Mouse (Mus musculus) heart, embryonic 15.5 days (tissue): ENCODE data around the gene Kif23. TPM values are rescaled to one million over a fixed set of nuclear protein-coding genes. Genes with fewer than 3 reads are reported as not detected.

Source experiments
- ATAC-seq: fragments of 200-750 bp; cut with Nextera tagmentation; replicated peaks from 2 replicates; pipeline ENCODE4 v1.8.0; 2017; ENCODE audit warnings: low read depth, moderate TSS enrichment; ENCODE audit not compliant: insufficient number of reproducible peaks, insufficient read depth, low FRiP score
- H3K27ac ChIP-seq: fragments of 300-500 bp; sonication (generic); 2 replicates; pipeline ENCODE4 v1.5.1; 2015; ENCODE audit warnings: mild to moderate bottlenecking, inconsistent platforms
- H3K27me3 ChIP-seq: fragments of 300-500 bp; sonication (generic); 2 replicates; pipeline ENCODE4 v1.6.1; 2015; ENCODE audit warnings: inconsistent platforms
- H3K36me3 ChIP-seq: fragments of 300-500 bp; sonication (generic); 2 replicates; pipeline ENCODE4 v1.6.1; 2015; ENCODE audit warnings: mild to moderate bottlenecking, inconsistent platforms
- H3K4me1 ChIP-seq: fragments of 300-500 bp; sonication (generic); replicated peaks from 2 replicates; pipeline ENCODE4 v1.6.1; 2015; ENCODE audit warnings: inconsistent platforms
- H3K4me2 ChIP-seq: fragments of 300-500 bp; sonication (generic); 2 replicates; pipeline ENCODE4 v1.6.1; 2015; ENCODE audit warnings: inconsistent platforms, mild to moderate bottlenecking, moderate library complexity
- H3K4me3 ChIP-seq: fragments of 300-500 bp; sonication (generic); 2 replicates; pipeline ENCODE4 v1.5.1; 2015; ENCODE audit warnings: mild to moderate bottlenecking, inconsistent platforms
- H3K9ac ChIP-seq: fragments of 300-500 bp; sonication (generic); 2 replicates; pipeline ENCODE4 v1.6.1; 2015; ENCODE audit warnings: mild to moderate bottlenecking, inconsistent platforms
- H3K9me3 ChIP-seq: fragments of 300-500 bp; sonication (generic); replicated peaks from 2 replicates; pipeline ENCODE4 v1.6.1; 2016; ENCODE audit warnings: inconsistent platforms
- WGBS: fragments of 180-500 bp; shearing (Covaris S2); methylation state at CpG from one replicate; pipeline ENCODE4 v1.1.7; 2015; ENCODE audit warnings: mixed read lengths; 5-methylcytosine and 5-hydroxymethylcytosine counted together
- polyA plus RNA-seq: library from polyadenylated mRNA; unstranded; fragments of >200 nt; fragmentation: Nextera tagmentation; extraction: Ambion mirVana; gene quantifications from 2 replicates; pipeline ENCODE4 v1.2.1, GENCODE M21; 2015

The Kif23 gene
- polyA plus RNA-seq, 1 experiment from 2014 or later = 61.6 TPM

- H3K27me3 ChIP-seq = peaks cover 8% of the 10 kb centered on the region; the same call in 1 of the 2 replicates
- H3K4me3 ChIP-seq = no peak overlapping the region
Measured at GRCm38 (mm10) chr9:61971045-61971444, 24.5 kb upstream of the Kif23 start.

GRCm38 (mm10) chr9:61967357-61967756 is 20.8 kb upstream of the Kif23 start:
- H3K4me1 ChIP-seq = 0 out of 2 replicates have a peak, but pooled peaks cover 2% of the 10 kb centered on the region
- H3K9me3 ChIP-seq = no peaks in the 10 kb centered on the region
- no peak overlapping the region for H3K27ac ChIP-seq
- no peak for ATAC-seq
- H3K4me3 ChIP-seq = no peak overlapping the region
- 0 out of 2 replicates have a peak, but pooled peaks cover 5% of the 10 kb centered on the region for H3K27me3 ChIP-seq
- no peaks in the 10 kb centered on the region for H3K36me3 ChIP-seq
- H3K4me2 ChIP-seq = no peak overlapping the region
- H3K9ac ChIP-seq = no peak overlapping the region
- WGBS = 62% methylated on average over 10 of the region's 10 CpGs

More at GRCm38 (mm10) chr9:61971045-61971444, 24.5 kb upstream of the Kif23 start:
- Histone ChIP-seq H3K9me3 (no peaks in the 10 kb centered on the region), H3K4me2 (no peak overlapping the region), H3K36me3 (no peaks in the 10 kb centered on the region), H3K9ac (no peak overlapping the region), H3K27ac (no peak overlapping the region), H3K4me1 (0 out of 2 replicates have a peak, but pooled peaks cover 2% of the 10 kb centered on the region)
- WGBS = 55% methylated on average over 3 of the region's 3 CpGs
- no peak for ATAC-seq

- ATAC-seq = no peak
- Histone ChIP-seq H3K9me3 (no peaks in the 10 kb centered on the region), H3K27ac (no peak overlapping the region), H3K36me3 (no peaks in the 10 kb centered on the region), H3K4me1 (0 out of 2 replicates have a peak, but pooled peaks cover 2% of the 10 kb centered on the region), H3K4me2 (no peak overlapping the region), H3K27me3 (no peaks in the 10 kb centered on the region), H3K9ac (no peak overlapping the region), H3K4me3 (no peak overlapping the region)
- 78% methylated on average over 7 of the region's 7 CpGs for WGBS
Measured at GRCm38 (mm10) chr9:61965987-61966386, 19.4 kb upstream of the Kif23 start.

GRCm38 (mm10) chr9:61965411-61965930 is 18.9 kb upstream of the Kif23 start:
- H3K27me3 ChIP-seq = no peaks in the 10 kb centered on the region
- H3K4me2 ChIP-seq = no peak overlapping the region
- no peak overlapping the region; the same call in 1 of the 2 replicates for H3K27ac ChIP-seq
- peaks cover 6% of the 10 kb centered on the region; the same call in 1 of the 2 replicates for H3K4me1 ChIP-seq
- WGBS = 39% methylated on average over 4 of the region's 4 CpGs
- H3K9me3 ChIP-seq = no peaks in the 10 kb centered on the region
- H3K4me3 ChIP-seq = no peak overlapping the region
- no peaks in the 10 kb centered on the region for H3K36me3 ChIP-seq
- no peak for ATAC-seq
- H3K9ac ChIP-seq = no peak overlapping the region

GRCm38 (mm10) chr9:61963356-61963755 is 16.8 kb upstream of the Kif23 start:
- no peak overlapping the region for H3K4me3 ChIP-seq
- no peak for ATAC-seq
- H3K9ac ChIP-seq = no peak overlapping the region
- H3K27ac ChIP-seq = no peak overlapping the region
- H3K9me3 ChIP-seq = no peaks in the 10 kb centered on the region
- 55% methylated on average over 6 of the region's 6 CpGs for WGBS
- no peak overlapping the region for H3K4me2 ChIP-seq
- no peaks in the 10 kb centered on the region for H3K36me3 ChIP-seq
- no peaks in the 10 kb centered on the region for H3K27me3 ChIP-seq
- peaks cover 11% of the 10 kb centered on the region; the same call in 1 of the 2 replicates for H3K4me1 ChIP-seq

GRCm38 (mm10) chr9:61961181-61961580 is 14.6 kb upstream of the Kif23 start:
- no peak for ATAC-seq
- no peaks in the 10 kb centered on the region for H3K9me3 ChIP-seq
- H3K36me3 ChIP-seq = no peaks in the 10 kb centered on the region
- H3K4me3 ChIP-seq = no peak overlapping the region
- H3K4me1 ChIP-seq = peaks cover 11% of the 10 kb centered on the region; the same call in 1 of the 2 replicates
- H3K4me2 ChIP-seq = no peak overlapping the region
- no peak overlapping the region for H3K9ac ChIP-seq
- H3K27me3 ChIP-seq = no peaks in the 10 kb centered on the region
- WGBS = 79% methylated on average over 4 of the region's 4 CpGs
- no peak overlapping the region for H3K27ac ChIP-seq

- no peak for ATAC-seq
- peaks cover 9% of the 10 kb centered on the region; the same call in 1 of the 2 replicates for H3K4me1 ChIP-seq
Measured at GRCm38 (mm10) chr9:61960753-61961152, 14.2 kb upstream of the Kif23 start.

GRCm38 (mm10) chr9:61959921-61960569 is 13.5 kb upstream of the Kif23 start:
- Histone ChIP-seq H3K9me3 (no peaks in the 10 kb centered on the region), H3K36me3 (no peaks in the 10 kb centered on the region), H3K27me3 (no peaks in the 10 kb centered on the region), H3K9ac (no peak overlapping the region), H3K4me1 (peaks cover 9% of the 10 kb centered on the region; the same call in 1 of the 2 replicates), H3K4me3 (no peak overlapping the region), H3K27ac (peak overlapping the region; percentile 6; the same call in 1 of the 2 replicates), H3K4me2 (no peak overlapping the region)
- 83% methylated on average over 1 of the region's 1 CpGs for WGBS
- ATAC-seq = no peak

More at GRCm38 (mm10) chr9:61960753-61961152, 14.2 kb upstream of the Kif23 start:
- no peak overlapping the region for H3K4me3 ChIP-seq
- H3K4me2 ChIP-seq = no peak overlapping the region
- H3K36me3 ChIP-seq = no peaks in the 10 kb centered on the region
- no peaks in the 10 kb centered on the region for H3K9me3 ChIP-seq
- no peak overlapping the region for H3K9ac ChIP-seq
- no peaks in the 10 kb centered on the region for H3K27me3 ChIP-seq
- WGBS = 34% methylated on average over 5 of the region's 5 CpGs
- H3K27ac ChIP-seq = peak overlapping the region; percentile 6; the same call in 1 of the 2 replicates

GRCm38 (mm10) chr9:61954707-61955106 is 8.1 kb upstream of the Kif23 start:
- Histone ChIP-seq H3K36me3 (no peaks in the 10 kb centered on the region), H3K4me1 (no peaks in the 10 kb centered on the region), H3K9me3 (no peaks in the 10 kb centered on the region), H3K9ac (no peak overlapping the region), H3K27ac (no peak overlapping the region), H3K4me3 (no peak overlapping the region), H3K27me3 (no peaks in the 10 kb centered on the region), H3K4me2 (no peak overlapping the region)
- no peak for ATAC-seq

GRCm38 (mm10) chr9:61952241-61952640 is 5.7 kb upstream of the Kif23 start:
- Histone ChIP-seq H3K9ac (no peak overlapping the region), H3K27ac (no peak overlapping the region)
- 43% methylated on average over 7 of the region's 7 CpGs for WGBS

GRCm38 (mm10) chr9:61947402-61948346 is 1.1 kb upstream of the Kif23 start:
- Histone ChIP-seq H3K27me3 (no peaks in the 10 kb centered on the region), H3K9me3 (no peaks in the 10 kb centered on the region), H3K36me3 (no peaks in the 10 kb centered on the region), H3K9ac (peak overlapping the region; percentile 22; the same call in 1 of the 2 replicates), H3K4me3 (peak overlapping the region; percentile 85), H3K27ac (peak overlapping the region; percentile 59; the same call in 1 of the 2 replicates), H3K4me1 (peaks cover 17% of the 10 kb centered on the region), H3K4me2 (peak overlapping the region; percentile 98)
- ATAC-seq = peak; percentile 76
- 6% methylated on average over 24 of the region's 24 CpGs for WGBS

More at GRCm38 (mm10) chr9:61952241-61952640, 5.7 kb upstream of the Kif23 start:
- Histone ChIP-seq H3K4me1 (peaks cover 6% of the 10 kb centered on the region), H3K4me3 (no peak overlapping the region), H3K27me3 (no peaks in the 10 kb centered on the region), H3K36me3 (no peaks in the 10 kb centered on the region), H3K4me2 (no peak overlapping the region), H3K9me3 (no peaks in the 10 kb centered on the region)
- ATAC-seq = no peak
